Mouse (Mus musculus): Measurements from ENCODE around the gene Borcs7.
A peak's percentile ranks its signal among the peaks of the same experiment; 100 is the strongest.

The Borcs7 gene

DNA sequence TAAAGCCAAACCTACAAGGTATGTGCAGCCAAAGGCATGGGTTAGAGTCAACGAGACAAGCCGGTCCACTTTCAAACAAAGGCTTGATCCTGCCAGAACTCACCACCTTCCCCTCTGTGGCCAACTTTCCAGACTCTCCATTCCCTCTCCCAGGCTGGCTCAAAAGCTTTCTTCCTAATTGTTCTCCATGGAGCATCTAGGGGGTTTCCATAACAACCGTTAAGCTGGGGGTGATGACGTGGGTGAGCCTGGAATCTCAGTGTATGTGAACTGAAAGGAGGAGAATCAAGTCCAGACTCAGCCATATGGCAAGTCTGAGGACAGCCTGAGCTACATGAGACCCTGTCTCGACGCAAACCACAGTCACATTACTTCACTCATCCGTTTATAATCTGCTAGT lies 24.2 kb upstream of the Borcs7 start:
- no peak for DNase-seq

DNA sequence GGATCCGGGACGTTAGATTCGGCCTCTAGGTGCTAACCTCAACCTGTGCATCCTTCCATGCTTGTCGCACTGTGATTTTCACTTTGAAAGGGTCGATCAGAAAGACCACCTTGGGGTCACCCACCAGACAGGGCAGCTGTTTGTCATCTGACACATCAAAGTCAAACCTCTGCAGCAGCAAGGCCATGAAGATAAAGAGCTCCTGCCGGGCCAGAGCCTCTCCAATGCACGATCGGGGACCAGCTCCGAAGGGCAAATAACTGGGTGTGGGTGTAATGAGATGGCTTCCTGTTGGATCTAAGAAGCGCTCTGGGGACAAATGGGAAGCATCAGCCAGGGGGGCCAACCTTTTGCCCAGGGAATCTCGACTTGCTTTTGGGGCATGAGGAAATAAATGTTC lies 22.4 kb upstream of the Borcs7 start:
- DNase-seq = no peak

DNA sequence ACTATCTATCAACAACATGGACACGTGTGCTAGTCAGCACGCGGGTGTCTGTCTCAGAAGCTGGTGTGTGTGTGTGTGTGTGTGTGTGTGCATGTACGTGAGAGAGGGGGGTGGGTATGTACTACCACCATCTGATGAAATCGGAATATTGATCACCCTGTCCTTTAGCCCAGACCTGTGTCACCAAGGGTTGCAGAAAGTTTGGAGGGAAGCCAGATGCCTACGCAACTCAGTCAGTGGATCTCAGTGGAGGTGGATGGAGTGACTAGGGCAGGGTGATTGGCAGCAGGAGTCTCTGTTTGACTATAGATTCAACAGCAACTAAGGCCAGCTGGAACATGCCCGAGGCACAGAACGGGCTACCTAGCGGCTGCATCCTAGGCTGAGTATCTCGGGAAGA lies 21.4 kb upstream of the Borcs7 start:
- DNase-seq = no peak

DNA sequence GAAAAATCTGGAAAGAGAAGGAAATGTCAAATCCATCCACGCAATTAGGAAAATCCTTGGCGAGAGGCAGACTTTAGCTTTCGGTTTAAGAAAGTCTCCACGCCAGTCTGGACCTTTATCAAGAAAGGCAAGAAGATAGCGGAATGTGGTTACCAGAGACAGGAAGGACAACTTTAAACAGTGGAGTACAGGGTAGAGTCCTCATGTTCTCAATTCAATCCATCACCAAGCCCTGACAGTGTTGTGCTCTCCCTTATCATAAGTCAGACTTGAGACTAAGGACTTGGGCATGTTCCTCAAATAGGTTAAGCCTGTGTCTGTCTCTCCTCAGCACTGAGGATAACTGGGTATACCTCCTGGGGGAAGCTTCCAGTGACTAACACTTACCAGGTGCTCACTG lies 19.9 kb upstream of the Borcs7 start:
- DNase-seq = no peak

DNA sequence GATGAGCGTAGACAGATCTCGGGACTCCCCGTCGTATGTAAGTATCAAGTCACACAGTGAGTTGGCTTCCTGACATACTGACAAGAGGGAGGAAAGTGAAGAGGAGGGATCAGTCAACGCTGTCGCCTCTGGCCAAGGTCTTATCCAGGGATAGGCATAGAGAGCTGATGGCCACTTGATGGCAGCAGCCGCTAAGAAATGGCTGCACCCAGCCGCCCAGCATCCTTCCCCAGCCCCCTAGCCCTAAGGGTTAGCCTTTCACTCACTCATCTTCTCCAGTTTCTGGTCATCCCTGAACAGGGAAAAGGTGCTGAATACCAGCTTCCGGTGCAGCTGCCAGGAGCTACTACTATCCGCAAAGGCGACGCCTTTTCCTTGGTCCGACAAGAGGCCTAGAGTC lies 19.0 kb upstream of the Borcs7 start:
- DNase-seq = peak; percentile 78 to 80

DNA sequence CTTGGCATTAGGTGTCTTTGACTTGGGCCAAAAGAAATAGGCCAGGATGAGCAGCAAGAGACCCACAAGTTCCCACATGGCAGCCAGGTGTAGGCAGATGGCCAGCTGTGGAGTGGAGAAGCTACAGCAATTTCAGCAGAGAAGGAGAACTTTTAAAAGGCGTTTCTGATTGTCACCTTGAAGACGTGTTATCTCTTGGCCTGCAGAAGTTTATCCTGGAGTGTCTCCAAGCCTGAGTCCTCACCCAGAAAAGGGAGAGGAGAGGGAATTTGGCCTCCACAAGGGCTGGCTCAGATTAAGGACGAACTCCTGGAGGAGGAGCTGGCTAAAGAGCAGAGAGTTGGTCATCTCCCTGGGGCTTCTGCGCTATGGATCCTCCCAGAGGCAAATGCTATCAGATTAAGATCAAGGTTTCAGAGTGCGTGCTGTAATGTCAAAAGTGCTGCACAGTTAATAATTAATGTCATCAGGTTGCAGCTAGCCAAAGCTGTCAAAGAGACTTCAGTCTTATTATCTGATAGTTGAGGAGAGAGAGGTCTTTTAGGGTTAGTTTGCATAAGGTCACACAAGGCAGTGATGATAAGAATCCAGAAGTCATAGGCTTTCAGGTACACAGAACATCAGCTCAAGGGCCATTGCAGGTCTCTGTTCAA lies 16.8 kb upstream of the Borcs7 start, which contains the start of gene Cyp17a1:
Cyp17a1 (minus strand) TSS at position 407 of the 653 bp plus-strand sequence.
- DNase-seq = no peak

DNA sequence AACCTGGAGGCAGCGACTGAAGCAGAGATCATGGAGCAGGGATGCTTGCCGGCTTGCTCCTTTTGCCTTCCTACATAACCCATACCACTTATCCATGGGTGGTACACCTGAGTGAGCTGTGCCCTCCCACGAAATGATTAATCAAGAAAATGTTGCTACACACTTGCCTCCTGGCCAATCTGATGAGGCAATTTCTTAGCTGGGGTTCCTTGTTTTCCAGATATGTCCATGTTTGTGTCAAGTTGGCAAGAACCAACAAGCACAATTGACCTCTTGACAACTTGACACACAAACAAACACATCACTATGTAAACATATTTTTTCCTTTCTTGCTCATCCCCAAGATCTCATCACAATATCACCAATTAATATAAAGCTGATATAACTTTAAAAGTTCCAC lies 14.1 kb upstream of the Borcs7 start:
- no peak for DNase-seq

DNA sequence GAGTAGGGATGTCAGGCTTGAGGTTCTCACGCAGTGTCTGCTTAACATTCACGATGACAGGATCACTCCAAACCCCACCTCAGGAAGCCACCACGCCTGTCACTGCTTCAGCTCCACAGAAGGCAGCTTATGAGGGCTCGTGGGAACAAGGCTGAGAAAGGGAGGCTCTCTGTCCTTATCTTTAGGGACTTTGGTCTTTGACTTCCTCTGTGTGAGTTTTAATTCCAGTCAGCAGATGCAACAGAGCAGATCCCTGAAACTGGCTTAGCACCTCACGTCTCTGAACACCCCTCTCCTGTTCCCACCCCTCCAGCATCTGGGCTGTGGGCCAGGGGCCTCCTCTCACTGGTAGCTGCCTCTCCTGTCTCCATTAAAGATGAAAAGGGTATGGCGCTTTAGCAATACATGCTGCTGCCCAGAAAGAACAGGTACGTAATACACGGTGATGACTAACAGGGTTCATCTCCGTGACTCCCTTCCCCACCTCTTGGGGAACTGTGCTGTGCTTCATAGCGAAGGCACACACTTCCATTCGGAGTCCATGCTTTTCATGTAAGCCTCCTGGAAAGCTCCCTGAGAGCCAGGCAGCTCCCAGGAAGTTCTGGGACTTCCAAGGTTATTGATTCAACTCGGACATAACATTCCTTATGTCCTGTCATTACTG lies 9.9 kb upstream of the Borcs7 start:
- DNase-seq = no peak

DNA sequence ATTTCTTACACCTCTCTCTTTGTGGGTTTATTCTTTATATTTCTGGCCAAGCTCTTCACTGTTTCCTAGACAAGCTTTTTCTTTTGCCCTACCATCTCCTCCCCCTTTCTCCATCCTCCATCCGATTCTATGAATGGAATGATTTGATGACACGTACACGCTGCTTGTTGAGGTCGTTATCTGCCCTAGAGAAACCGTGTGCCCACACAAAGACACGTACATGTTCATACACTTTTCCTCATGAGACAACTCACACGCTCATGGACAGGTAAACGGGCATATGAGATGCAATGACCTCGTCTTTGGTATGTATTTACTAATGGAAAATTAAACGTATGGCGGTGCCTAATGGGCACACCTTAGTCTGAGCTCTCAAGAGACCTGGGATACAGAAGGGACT lies 681 bp downstream of the Borcs7 start:
- no peak for DNase-seq

DNA sequence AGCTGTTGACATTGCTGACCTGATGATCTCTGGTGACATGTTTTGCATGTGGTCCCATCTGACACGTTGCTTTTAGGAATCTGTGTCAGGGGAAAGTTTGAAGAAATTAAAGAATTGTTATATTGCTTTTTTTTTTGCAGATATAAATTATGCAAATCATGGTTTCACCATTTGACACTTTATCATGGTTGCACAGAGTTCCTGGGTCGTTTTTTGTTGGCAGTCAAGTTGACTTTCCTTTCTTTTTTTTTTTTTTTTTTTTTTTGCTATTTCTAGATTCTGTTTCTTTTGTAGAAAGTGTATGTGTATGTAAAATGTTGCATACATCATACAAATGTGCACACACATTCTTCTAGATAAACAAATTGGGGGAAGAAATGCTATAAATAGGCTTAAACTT lies 1.4 kb downstream of the Borcs7 start:
- DNase-seq = no peak

DNA sequence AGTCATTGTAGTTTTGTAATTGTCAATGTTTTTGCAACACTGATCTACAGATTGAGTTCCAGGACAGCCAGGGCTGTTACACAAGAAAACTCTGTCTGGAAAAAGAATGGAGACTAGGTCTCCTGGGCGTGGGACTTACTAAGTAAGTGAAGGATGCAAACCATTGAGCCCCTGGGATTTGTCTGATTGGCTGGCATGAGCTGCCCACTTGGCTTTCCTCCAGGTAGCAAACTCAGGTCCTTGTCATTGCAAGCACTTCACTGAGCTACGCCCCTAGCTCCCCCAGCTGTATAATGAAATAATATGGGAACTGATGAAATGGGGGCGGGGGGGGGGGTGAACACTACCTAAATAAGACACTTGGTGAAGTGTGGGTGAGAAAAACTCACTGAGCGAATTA lies 3.4 kb downstream of the Borcs7 start:
- no peak for DNase-seq

DNA sequence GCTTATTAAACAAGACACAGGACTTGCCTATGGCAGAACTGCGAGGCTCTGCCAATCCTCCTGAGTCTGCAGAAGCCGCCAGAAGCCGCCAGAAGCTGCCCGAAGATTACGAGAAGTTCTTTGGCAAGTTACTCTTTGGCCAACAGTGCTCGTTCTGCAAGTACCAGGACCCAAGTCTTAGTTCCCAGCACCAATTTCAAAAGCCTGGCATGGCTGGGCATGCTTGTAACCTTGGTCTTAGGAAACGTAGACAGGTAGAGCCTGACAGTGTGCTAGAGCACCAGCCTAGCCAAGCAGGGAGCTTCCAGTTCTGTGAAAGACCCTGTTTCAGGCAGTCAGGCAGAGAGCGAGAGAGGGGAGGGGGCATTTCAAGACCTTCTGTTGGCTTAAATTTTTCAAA lies 6.8 kb downstream of the Borcs7 start:
- no peak for DNase-seq

DNA sequence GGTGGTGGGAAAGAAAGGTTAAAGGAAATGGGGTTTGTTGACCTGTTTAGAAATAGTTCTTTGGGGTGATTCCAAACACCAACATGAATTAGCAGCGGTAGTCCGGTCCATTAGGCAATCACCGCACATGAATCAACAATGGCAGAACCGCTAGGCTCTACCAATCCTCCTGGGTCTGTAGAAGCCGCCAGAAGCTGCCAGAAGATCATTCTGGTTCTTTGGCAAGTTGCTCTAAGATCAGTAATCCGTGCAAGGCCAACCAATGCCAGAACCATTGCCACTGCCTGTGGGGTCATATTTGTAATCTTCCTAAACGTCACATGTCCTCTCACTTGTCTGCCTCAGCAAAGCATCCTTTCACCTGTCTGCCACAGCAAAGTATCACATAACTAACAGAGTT lies 7.2 kb downstream of the Borcs7 start:
- DNase-seq = no peak

DNA sequence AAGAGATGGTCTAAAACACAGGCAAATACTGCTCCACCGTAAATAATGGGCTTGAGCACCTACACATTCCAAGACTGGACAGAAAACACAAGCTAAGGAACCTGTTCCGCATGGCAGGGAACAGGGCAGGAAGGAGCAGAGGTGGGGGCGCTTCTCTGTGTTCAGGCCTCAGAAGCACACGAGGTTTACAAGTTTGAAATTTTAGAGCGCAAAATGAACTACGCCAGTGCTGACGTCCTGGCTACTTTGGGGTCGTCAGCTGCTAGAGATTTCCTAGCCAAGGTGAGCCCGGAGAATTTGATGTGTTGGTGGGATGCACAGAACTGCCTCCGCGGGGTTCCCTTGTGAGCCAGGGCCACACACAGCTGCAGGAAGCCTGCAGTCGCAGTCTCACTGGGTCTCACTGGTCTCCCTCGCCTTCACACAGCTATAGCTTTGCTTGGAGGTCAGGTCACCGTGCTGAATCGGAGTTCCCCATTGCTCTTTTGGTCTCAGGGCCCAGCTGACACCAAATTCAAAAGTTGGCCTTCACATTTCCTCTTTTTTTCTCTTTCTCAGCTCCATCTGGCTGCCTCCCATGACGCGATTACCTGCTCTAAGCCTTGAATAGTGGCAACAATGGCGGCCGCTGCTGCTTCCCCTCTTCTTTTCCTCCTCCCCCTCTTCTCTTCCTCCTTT lies 8.3 kb downstream of the Borcs7 start:
- DNase-seq = no peak

DNA sequence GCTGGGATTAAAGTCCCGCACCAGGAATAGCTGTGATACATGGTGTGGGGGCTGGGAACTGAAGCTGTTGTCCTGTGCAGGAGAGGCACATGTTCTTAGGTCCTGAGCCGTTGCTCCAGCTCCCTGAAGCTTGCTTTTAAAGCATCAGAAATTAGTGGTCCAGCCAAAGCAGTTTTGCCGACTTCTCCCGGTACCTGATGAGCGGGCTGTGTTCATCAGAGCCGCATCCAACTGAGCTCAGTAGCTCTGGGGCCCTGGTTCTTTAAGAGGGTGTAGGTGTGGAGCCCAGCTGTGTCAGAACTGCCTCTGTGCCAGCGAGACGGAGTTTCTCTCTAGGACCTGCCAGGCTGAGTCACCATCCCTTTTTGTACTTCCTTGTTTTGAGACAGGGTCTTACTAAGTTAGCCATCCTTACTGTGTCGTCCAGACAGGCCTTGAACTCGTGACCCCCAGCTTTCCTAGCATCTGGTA lies 9.3 kb downstream of the Borcs7 start:
- DNase-seq = no peak

DNA sequence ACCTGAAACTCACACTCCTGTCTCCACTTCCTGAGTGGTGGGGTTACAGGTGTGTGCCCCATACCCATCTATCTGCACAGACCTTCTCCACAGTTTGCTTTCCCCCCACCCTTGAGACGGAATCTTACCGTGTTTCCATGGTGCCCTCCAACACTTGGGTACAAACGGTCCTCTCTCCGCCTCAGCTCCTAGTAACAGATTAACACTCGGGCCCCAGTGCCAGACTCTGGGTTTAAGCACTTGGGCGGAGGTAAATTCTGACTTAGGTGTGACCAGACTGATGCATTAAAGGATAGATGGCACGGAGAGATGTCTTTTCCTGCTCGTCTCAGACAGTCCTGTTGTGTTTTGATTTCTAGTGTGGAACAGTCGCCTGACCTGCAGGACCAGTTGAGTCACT lies 11.4 kb downstream of the Borcs7 start:
- DNase-seq = no peak

DNA sequence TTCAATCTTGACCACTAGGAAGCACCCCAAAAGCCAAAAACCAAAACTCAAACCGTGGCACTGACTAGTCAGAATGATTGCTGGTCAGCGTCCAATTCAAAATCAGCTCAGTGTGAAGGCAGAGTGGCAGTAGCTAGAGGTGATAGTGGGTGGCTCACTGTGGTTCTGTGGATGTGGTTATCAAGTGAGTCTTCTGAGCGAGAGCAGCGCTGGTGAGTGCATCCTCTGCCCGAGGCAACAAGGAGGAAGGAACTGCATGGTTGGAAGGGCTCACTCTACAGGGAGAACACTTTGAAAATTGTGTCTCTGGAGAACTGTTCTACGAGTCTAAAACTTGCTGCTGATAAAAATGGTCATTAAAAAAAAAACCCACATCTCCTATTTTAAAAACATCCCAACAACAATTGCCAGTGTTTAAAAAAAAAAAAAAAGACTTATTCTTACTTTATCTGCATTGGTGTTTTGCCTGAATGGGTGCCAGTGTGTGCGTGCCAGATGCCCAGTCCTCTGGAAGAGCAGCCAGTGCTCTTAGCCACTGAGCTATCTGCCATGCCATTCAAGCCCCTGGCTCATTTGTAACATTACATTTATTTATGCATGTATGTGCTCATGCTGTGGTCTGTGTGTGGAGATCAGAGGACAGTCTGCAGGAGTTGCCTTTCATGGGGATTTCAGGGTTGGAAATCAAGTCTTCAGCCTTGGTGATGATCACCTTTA lies 16.2 kb downstream of the Borcs7 start:
- DNase-seq = no peak

DNA sequence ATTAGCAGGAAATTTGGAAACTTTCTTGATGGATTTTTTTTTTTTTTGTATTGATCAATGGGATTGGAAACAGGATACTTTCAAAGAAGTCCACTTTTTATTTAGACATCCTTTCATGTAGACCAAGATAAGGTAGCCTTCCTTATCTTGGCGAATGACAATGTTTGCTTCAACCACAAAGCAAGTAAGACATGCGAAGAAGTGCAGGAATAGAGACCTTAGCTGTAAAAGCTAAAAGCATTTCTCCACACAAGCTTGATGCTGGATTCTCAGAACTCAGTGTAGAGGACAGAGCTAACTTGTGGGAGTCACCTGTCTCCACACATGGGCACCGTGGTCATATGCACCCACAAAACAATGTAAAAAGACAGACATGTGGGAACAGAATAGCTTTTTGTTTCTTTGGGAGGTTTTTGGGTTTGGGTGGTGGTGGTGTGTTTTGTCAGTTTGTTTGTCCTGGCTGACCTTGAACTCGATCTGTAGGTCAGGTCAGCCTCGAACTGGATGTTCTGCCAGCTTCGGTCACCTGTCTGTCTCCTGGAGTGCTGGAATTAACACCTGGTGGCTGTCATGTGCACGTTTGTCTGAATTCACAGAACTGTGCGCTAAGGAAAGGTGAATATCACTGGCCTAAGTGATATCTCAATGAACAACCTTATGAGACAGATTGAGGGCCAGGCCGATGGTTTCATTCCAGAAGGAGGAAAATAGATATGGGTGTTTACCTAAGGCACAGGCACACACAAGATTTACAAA lies 17.0 kb downstream of the Borcs7 start:
- DNase-seq = no peak

DNA sequence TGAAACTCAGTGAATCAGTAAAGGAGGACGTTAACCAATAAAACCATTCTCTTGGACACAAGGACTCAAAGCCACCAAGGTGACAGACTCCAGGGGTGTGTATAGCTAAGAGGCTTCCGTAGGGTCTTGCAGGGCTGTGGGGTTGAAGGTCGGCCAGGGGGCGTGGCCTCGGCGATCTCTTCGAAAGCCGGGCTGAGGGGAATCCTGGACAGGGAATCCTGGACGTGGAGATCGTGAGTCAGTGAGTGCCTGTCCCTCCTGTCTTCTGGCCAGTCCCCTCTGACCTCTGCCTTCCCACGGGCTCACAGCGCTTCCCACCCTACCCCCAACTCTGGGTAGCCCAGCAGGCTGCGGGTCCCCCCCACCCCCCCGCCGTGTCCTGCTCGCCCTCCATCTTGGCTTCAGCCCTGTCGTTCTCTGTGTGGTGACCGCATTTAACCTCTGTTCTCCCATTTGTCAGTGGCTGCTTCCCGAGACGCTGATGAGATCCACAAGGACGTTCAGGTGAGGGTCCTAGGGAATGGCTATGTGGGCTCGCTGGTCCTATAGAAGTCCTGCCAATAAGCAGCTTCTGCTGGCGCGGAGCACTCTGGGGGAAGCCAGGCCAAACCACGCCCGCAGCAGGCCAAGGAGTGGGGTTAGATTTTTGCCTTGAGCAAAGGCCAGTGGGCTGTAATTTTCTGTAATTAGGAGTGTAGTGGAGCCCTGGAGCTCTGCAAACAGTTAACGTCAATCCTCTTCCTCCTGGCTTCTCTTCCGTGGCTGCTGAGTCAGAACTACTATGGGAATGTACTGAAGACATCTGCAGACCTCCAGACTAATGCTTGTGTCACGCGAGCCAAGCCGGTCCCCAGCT lies 17.8 kb downstream of the Borcs7 start, which contains the start of gene As3mt:
As3mt (plus strand) TSS at position 163 of the 856 bp plus-strand sequence.
- peak; percentile 88 to 93 for DNase-seq

DNA sequence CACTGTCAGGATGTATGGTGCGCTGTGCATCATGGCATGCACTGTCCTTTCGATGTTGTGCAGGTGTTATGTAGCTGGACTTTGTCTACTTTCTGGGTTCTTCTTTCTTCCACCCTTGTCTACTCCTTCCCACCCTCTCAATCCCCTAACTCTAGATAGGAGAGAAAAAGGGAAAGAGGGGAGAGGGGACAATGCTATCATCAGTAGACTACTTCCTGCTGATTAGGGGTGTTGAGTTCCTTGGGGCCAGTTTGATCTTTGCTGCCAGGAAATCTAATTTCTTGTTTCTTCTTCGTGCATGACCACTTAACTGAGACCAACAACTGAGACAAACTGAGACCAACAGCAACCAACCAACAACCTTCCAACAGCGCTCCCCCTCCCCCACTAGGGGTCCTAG lies 20.9 kb downstream of the Borcs7 start:
- no peak for DNase-seq

DNA sequence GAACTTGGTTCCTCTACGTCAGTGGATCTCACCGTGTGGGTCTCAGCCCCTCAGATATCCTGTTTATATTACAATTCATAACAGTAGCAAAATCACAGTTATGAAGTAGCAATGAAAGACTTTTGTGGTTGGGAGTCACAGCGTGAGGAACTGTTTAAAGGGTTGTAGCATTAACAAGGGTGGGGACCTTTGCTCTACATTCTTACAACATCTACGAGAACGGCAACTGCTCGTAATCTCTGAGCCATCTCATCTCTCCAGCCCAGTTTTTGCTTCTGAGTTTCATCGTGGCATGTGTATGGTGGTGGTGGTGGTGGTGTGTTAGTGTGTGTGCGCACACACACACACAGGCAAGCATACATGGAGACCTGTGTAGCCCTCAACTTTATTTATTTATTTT lies 24.5 kb downstream of the Borcs7 start:
- no peak for DNase-seq

DNA sequence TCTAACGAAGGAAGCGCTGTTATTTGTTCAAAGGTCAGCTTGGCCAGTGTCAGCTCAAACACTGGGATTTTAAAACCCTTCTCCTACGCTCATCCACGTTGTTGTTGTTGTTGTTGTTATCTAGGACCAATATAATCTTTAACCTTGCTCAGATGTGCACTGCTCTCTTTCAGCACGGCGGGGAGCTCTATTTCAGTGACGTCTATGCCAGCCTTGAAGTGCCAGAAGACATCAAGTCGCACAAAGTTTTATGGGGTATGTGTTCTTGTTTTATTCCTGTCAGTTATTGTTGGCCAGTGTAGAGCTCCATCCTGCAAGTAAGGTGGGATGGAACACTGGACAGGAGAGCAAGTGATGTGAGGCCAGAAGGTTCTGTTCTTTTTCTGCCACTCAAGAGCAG lies 25.3 kb downstream of the Borcs7 start:
- DNase-seq = no peak

Measured in kidney, postnatal 4 days (tissue).